In the genomic region with DNA sequence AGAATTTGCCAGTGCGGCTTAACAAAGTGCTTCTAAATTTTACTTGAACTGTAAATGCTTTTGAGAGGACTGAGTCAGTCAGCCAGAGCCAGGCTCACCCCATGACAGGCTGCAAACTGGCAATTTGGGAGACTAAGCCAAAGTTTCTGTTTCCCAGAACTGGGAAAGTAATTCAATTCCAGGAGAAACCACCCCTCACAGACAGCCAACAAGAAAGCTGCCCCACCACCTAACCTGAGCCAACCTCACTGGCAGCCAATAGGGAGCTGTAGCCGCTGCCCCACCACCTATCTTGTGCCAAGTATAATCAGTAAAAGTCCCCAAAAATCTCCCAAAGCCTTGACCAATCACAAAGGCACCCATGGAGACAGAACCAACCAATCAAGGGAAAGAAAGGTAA, we compare ENCODE assay signal across 20 mouse cellular contexts.
A peak's percentile ranks its signal among the peaks of the same experiment; 100 is the strongest.
DNase-seq lines count a peak whose midpoint lies in the region; ATAC-seq and TF ChIP-seq lines count a peak whose summit lies in the region.
"Had no signal": no experiment of that assay in that cellular context is flagged by ENCODE, and none has a peak within 500 bp of the region (broad histone marks: within the 10 kb centered on the region; RNA-seq: fewer than 3 reads in every experiment).

No protein-coding gene starts in this region.

- peak; percentile 6 to 14 for DNase-seq in cerebellum, postnatal 10 days
- DNase-seq in cerebellum, postnatal 14 days: no peak
- peak; percentile 2 for DNase-seq in hindbrain, postnatal 0 days (ENCODE audit: low spot score)
- peak; percentile 1 for DNase-seq in lung, postnatal 25 days (ENCODE audit: low spot score)
- DNase-seq in lung, postnatal 14 days: no peak
- peak; percentile 98 for DNase-seq in fibroblast of lung, adult 2 months (ENCODE audit: low read depth)
- no peak for DNase-seq in c-Kit-positive CD71-positive TER-119-positive erythroid progenitor cells, embryonic 14.5 days (ENCODE audit: low spot score)
- DNase-seq: B cell, adult 2 months; cerebellum, adult 11 months; lung, adult 2 months had no signal

- TF ChIP-seq CTCF in hindbrain, postnatal 0 days (IDR thresholded peaks at IDR 0.05; ENCODE audit: low read depth): no peak

- H3K9ac ChIP-seq in hindbrain, postnatal 0 days (replicated peaks; ENCODE audit: low read length): no peak overlapping the region
- H3K9ac ChIP-seq in hindbrain, embryonic 16.5 days (ENCODE audit: low read depth, low read length): no peak overlapping the region
- H3K9ac ChIP-seq: embryonic facial prominence, embryonic 12.5 days; forebrain, embryonic 12.5 days; hindbrain, embryonic 13.5 days had no signal

- H3K27me3 ChIP-seq in hindbrain, postnatal 0 days (ENCODE audit: insufficient read depth, low read length): no peaks in the 10 kb centered on the region
- no peaks in the 10 kb centered on the region for H3K27me3 ChIP-seq in hindbrain, embryonic 16.5 days (replicated peaks; ENCODE audit: control insufficient read depth, insufficient read depth, low read length)
- H3K27me3 ChIP-seq: embryonic facial prominence, embryonic 12.5 days; forebrain, embryonic 12.5 days; hindbrain, embryonic 13.5 days; megakaryocyte, embryonic 14.5 days had no signal

- no peaks in the 10 kb centered on the region for H3K36me3 ChIP-seq in hindbrain, postnatal 0 days (ENCODE audit: insufficient read depth, low read length)
- H3K36me3 ChIP-seq in hindbrain, embryonic 16.5 days (ENCODE audit: control insufficient read depth, insufficient read depth, low read length): no peaks in the 10 kb centered on the region
- H3K36me3 ChIP-seq: embryonic facial prominence, embryonic 12.5 days; forebrain, embryonic 12.5 days; hindbrain, embryonic 13.5 days had no signal

- WGBS in hindbrain, postnatal 0 days: 89% methylated on average over 2 of the region's 2 CpGs
- WGBS in hindbrain, embryonic 16.5 days: 89% methylated on average over 2 of the region's 2 CpGs

- H3K4me1 ChIP-seq in hindbrain, postnatal 0 days (ENCODE audit: insufficient read depth, low read length): no peaks in the 10 kb centered on the region
- no peaks in the 10 kb centered on the region for H3K4me1 ChIP-seq in hindbrain, embryonic 16.5 days (ENCODE audit: control insufficient read depth, insufficient read depth, low read depth, low read length)
- H3K4me1 ChIP-seq: embryonic facial prominence, embryonic 12.5 days; forebrain, embryonic 12.5 days; hindbrain, embryonic 13.5 days; megakaryocyte, embryonic 14.5 days had no signal

- ATAC-seq in hindbrain, postnatal 0 days: 0 out of 2 replicates have a peak, but pooled peaks have one; percentile 32
- no peak for ATAC-seq in hindbrain, embryonic 16.5 days
- ATAC-seq: intestine, embryonic 16.5 days; midbrain, embryonic 16.5 days had no signal

- no peak overlapping the region for H3K27ac ChIP-seq in hindbrain, postnatal 0 days
- H3K27ac ChIP-seq in hindbrain, embryonic 16.5 days (ENCODE audit: low read depth, low read length): no peak overlapping the region
- H3K27ac ChIP-seq: embryonic facial prominence, embryonic 12.5 days; forebrain, embryonic 12.5 days; hindbrain, embryonic 13.5 days; kidney, postnatal 0 days; layer of hippocampus, adult 2 months had no signal

- H3K4me2 ChIP-seq in hindbrain, postnatal 0 days (ENCODE audit: low read depth, low read length): no peak overlapping the region
- H3K4me2 ChIP-seq in hindbrain, embryonic 16.5 days (ENCODE audit: low read length): no peak overlapping the region
- H3K4me2 ChIP-seq: embryonic facial prominence, embryonic 12.5 days; forebrain, embryonic 12.5 days; hindbrain, embryonic 13.5 days; liver, embryonic 11.5 days had no signal

- H3K9me3 ChIP-seq in hindbrain, postnatal 0 days (ENCODE audit: low read length): no peaks in the 10 kb centered on the region
- H3K9me3 ChIP-seq in hindbrain, embryonic 16.5 days (ENCODE audit: control insufficient read depth, low read length): no peaks in the 10 kb centered on the region
- H3K9me3 ChIP-seq: embryonic facial prominence, embryonic 12.5 days; forebrain, embryonic 12.5 days; hindbrain, embryonic 13.5 days had no signal

- H3K4me3 ChIP-seq in hindbrain, postnatal 0 days (ENCODE audit: low read length): no peak overlapping the region
- H3K4me3 ChIP-seq in hindbrain, embryonic 16.5 days (ENCODE audit: low read length): no peak overlapping the region
- H3K4me3 ChIP-seq: embryonic facial prominence, embryonic 12.5 days; forebrain, embryonic 12.5 days; hindbrain, embryonic 13.5 days; layer of hippocampus, adult 2 months; megakaryocyte, embryonic 14.5 days had no signal

Comparison
In these comparisons a context has a peak if more than half of its experiments do, and no peak if none do; other contexts are left out.
1. DNase-seq: peak in cerebellum, postnatal 10 days (2 of 2), hindbrain, postnatal 0 days (single experiment), lung, postnatal 25 days (single experiment) and fibroblast of lung, adult 2 months (single experiment); none in cerebellum, postnatal 14 days (0 of 2), lung, postnatal 14 days (single experiment) and c-Kit-positive CD71-positive TER-119-positive erythroid progenitor cells, embryonic 14.5 days (single experiment).